Mouse (Mus musculus): ENCODE data around the gene Acads.

GRCm38 (mm10) chr5:115155831-115156230 lies 36.7 kb upstream of the Acads start:
- TF ChIP-seq RCOR1 (IDR thresholded peaks at IDR 0.05; ENCODE audit: low read depth, low read length) (0 out of 2 replicates have a peak, but pooled peaks have one; percentile 39), SMC3 (IDR thresholded peaks at IDR 0.05; ENCODE audit: low read depth, low read length) (no peak), POLR2A (IDR thresholded peaks at IDR 0.05; ENCODE audit: control insufficient read depth in 1 of 2, insufficient read depth in 1 of 2, low read depth in 1 of 2, low read length in 2 of 2, poor library complexity in 1 of 2) (peak in 1 of 2 experiments; percentile 64; a peak in 2 of 4 replicates), GATA1 (IDR thresholded peaks at IDR 0.05; ENCODE audit: low read depth, low read length) (peak; percentile 73), ZNF384 (IDR thresholded peaks at IDR 0.05; ENCODE audit: low read depth, low read length) (no peak), CTCF (IDR thresholded peaks at IDR 0.05 in 2 of 3, conservative IDR thresholded peaks at IDR 0.05 in 1 of 3; ENCODE audit: control insufficient read depth in 1 of 3, insufficient read depth in 1 of 3, low read depth in 2 of 3, low read length in 3 of 3, poor library complexity in 1 of 3, severe bottlenecking in 1 of 3) (no peak), SIN3A (IDR thresholded peaks at IDR 0.05; ENCODE audit: low read length) (peak; percentile 84), NELFE (IDR thresholded peaks at IDR 0.05; ENCODE audit: low read depth, low read length) (no peak), ZMIZ1 (IDR thresholded peaks at IDR 0.05; ENCODE audit: low read depth, low read length) (no peak), EP300 (IDR thresholded peaks at IDR 0.05; ENCODE audit: low read depth in 1 of 2, low read length in 2 of 2) (peak; percentile 85 to 88), MAFK (IDR thresholded peaks at IDR 0.05; ENCODE audit: borderline replicate concordance, low read depth, low read length) (peak; percentile 93)
